Mouse (Mus musculus): ENCODE data around the gene Gps2.
"Not testable (repeated sequence)": the region's sequence is repeated elsewhere in the genome, so short reads cannot be mapped to it uniquely, and the experiment has no call there.

The Gps2 gene

GRCm38 (mm10) chr11:69917379-69917948 is 3.8 kb downstream of the Gps2 start:
- no peak for DNase-seq

GRCm38 (mm10) chr11:69918118-69918517 is 4.4 kb downstream of the Gps2 start:
- no peak for DNase-seq

GRCm38 (mm10) chr11:69919053-69919452 is 5.4 kb downstream of the Gps2 start:
- no peak for DNase-seq

- DNase-seq: peak; percentile 39 to 54
Measured at GRCm38 (mm10) chr11:69919661-69920265, 6.1 kb downstream of the Gps2 start.

GRCm38 (mm10) chr11:69920266-69921031 is 6.8 kb downstream of the Gps2 start:
- DNase-seq: peak in 1 of 2 experiments; percentile 22

- DNase-seq: peak; percentile 100
Measured at GRCm38 (mm10) chr11:69921114-69922011, 7.7 kb downstream of the Gps2 start, which contains the start of gene Eif5a. TSS of gene Eif5a (minus strand) at chr11:69921958.

- no peak for DNase-seq
Measured at GRCm38 (mm10) chr11:69922012-69922756, 8.5 kb downstream of the Gps2 start.

- no peak for DNase-seq
Measured at GRCm38 (mm10) chr11:69922796-69923195, 9.1 kb downstream of the Gps2 start.

GRCm38 (mm10) chr11:69927501-69927900 is 13.8 kb downstream of the Gps2 start:
- no peak for DNase-seq

- no peak for DNase-seq
Measured at GRCm38 (mm10) chr11:69929712-69930111, 16.0 kb downstream of the Gps2 start.

- DNase-seq: not testable (repeated sequence)
Measured at GRCm38 (mm10) chr11:69930176-69930575, 16.5 kb downstream of the Gps2 start.

GRCm38 (mm10) chr11:69930967-69931537 is 17.4 kb downstream of the Gps2 start:
- no peak for DNase-seq

- DNase-seq: no peak
Measured at GRCm38 (mm10) chr11:69931769-69932168, 18.1 kb downstream of the Gps2 start.

GRCm38 (mm10) chr11:69932254-69932653 is 18.6 kb downstream of the Gps2 start:
- DNase-seq: no peak

GRCm38 (mm10) chr11:69933066-69933465 is 19.4 kb downstream of the Gps2 start:
- DNase-seq: no peak

GRCm38 (mm10) chr11:69934169-69934568 is 20.5 kb downstream of the Gps2 start:
- DNase-seq: peak; percentile 91 to 93

- DNase-seq: no peak
Measured at GRCm38 (mm10) chr11:69934681-69935080, 21.0 kb downstream of the Gps2 start.

GRCm38 (mm10) chr11:69935137-69935879 is 21.6 kb downstream of the Gps2 start, which contains the start of gene Ybx2:
TSS of gene Ybx2 (plus strand) at chr11:69935796.
- DNase-seq: peak; percentile 91 to 96

- no peak for DNase-seq
Measured at GRCm38 (mm10) chr11:69936156-69936555, 22.5 kb downstream of the Gps2 start.

- no peak for DNase-seq
Measured at GRCm38 (mm10) chr11:69936714-69937347, 23.1 kb downstream of the Gps2 start.
